Mouse (Mus musculus): ENCODE measurements around the gene Spindoc. TPM values are rescaled to one million over a fixed set of nuclear protein-coding genes. Genes with fewer than 3 reads are reported as not detected.

Spindoc gene
- polyA plus RNA-seq, 1 experiment from 2014 or later: 14.2 TPM

- H3K4me2 ChIP-seq (replicated peaks; ENCODE audit: low read depth): peak overlapping the region; percentile 86
- ATAC-seq (ENCODE audit: low FRiP score, low TSS enrichment) (no peak), DNase-seq (ENCODE audit: low spot score) (no peak)
- H3K27me3 ChIP-seq (ENCODE audit: control insufficient read depth, insufficient read depth, low read length): no peaks in the 10 kb centered on the region
- no peaks in the 10 kb centered on the region for H3K9me3 ChIP-seq (ENCODE audit: control insufficient read depth, low read length)
- H3K9ac ChIP-seq (ENCODE audit: low read length): no peak overlapping the region
- H3K36me3 ChIP-seq (ENCODE audit: control insufficient read depth, insufficient read depth, low read length): peaks cover 6% of the 10 kb centered on the region
- 0 out of 2 replicates have a peak overlapping the region, but pooled peaks have one; percentile 8 for H3K27ac ChIP-seq (replicated peaks)
- 27% methylated on average over 6 of the region's 6 CpGs for WGBS
- H3K4me3 ChIP-seq (ENCODE audit: low read depth, low read length): no peak overlapping the region; the same call in 1 of the 2 replicates
- TF ChIP-seq EP300 (optimal IDR thresholded peaks at IDR 0.05) (no peak), CTCF (IDR thresholded peaks at IDR 0.05; ENCODE audit: low read depth) (no peak)
- H3K4me1 ChIP-seq (replicated peaks; ENCODE audit: control insufficient read depth, insufficient read depth): peaks cover 17% of the 10 kb centered on the region
Observed at GRCm38 (mm10) chr19:7419134-7419533, 36.3 kb upstream of the Spindoc start.

DNA sequence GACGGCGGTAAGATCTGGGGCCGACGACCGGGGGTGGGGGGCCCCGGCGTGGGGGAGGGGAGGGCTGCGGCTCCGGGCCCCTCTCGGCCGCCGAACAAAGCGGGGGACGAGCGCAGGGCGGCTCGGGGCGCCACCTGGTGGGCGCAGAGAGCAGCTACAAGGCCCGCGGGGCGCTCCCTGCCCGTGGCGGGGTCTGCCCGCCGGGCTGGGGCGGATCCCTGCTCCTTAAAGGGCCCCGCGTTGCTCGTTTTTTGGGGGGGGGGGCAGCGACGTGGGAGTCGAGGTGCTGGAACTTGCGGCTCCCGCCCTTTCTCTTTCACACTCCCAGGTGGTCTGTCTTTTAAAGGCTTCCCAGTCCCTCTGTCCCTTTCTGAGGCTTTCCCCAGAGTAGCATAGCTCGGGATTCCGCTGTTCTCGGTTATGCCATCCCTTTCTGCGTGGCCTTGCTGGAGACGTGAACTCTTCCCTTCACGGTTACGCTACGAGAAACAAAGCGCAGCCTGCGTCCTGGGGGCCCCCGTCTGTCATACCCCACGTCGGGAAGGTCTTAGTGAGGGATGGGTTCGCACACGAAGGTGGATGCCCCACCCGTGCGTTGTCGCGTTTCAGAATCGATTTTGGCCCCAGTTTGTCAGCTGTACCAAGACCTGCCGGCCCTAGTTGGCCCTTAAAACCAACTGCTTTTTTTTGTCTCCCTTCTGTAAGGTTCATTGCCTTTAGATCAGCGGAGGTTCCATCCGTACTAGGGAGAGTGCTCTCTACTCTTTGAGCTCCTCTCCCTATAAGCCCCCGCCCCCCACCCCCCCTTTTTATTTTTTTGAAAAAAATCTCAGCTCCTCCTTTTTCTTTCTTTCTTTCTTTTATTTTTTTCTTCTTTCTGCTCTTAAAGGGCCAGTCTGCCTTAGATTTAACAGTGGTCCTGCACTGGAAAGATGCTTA, 35.4 kb upstream of the Spindoc start:
- Histone ChIP-seq H3K4me1 (replicated peaks; ENCODE audit: control insufficient read depth, insufficient read depth) (peaks cover 17% of the 10 kb centered on the region), H3K27ac (replicated peaks) (peak overlapping the region; percentile 91), H3K4me3 (ENCODE audit: low read depth, low read length) (peak overlapping the region; percentile 72), H3K9me3 (ENCODE audit: control insufficient read depth, low read length) (no peaks in the 10 kb centered on the region), H3K9ac (ENCODE audit: low read length) (peak overlapping the region; percentile 89), H3K27me3 (ENCODE audit: control insufficient read depth, insufficient read depth, low read length) (no peaks in the 10 kb centered on the region), H3K36me3 (ENCODE audit: control insufficient read depth, insufficient read depth, low read length) (peaks cover 6% of the 10 kb centered on the region), H3K4me2 (replicated peaks; ENCODE audit: low read depth) (peak overlapping the region; percentile 86)
- ATAC-seq (ENCODE audit: low FRiP score, low TSS enrichment): peak; percentile 78
- WGBS: under 1% methylated on average over 38 of the region's 59 CpGs
- peak; percentile 81 for DNase-seq (ENCODE audit: low spot score)
- TF ChIP-seq EP300 (optimal IDR thresholded peaks at IDR 0.05) (no peak), CTCF (IDR thresholded peaks at IDR 0.05; ENCODE audit: low read depth) (peak; percentile 81)

DNA sequence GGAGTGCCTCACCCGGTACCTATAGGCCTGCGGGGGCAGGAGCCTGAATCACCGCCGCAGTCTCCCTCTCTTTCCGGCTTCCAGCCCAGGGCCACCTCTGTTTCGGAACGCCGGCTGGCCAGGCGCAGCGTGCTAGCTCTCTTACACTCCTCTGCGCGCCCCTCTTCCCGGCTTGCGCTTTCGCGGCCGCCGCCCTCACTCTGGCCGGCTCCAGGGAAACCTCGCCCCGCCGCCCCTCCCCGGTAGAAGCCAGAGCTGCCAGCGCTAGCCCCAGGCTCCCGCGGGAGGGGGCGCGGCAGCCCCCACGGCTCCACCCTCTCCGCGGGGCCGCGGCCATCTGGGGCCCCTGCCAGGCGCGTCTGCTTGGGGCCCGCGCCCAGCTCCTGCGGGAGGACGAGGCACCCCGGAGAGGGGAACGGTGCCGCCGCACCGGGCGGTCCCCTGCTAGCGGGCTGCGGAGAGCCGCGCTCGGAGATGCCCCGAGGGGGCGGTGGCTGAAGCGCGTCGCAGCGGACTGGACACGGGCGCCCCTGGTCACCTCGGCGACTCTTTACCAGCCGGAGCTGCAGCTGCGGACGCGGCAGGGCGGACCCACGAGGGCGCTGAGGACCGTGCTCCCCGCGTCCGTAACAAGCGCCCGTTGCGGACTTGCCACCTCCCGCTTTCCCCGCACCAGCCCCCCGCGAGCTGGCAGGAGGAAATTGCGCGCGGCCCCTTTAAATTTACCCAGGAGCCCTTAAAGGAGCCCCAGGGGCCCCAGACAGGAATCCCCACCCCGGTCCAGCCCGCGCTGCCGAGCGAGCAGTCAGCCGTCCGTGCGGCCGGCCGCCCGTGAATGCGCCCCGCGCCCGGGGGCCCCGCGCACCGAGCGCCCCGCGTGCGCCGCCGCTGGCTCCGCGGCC, 34.3 kb upstream of the Spindoc start, which contains the start of gene 2700081O15Rik:
2700081O15Rik (plus strand) TSS at position 792 of the 902 bp plus-strand sequence.
- no peaks in the 10 kb centered on the region for H3K9me3 ChIP-seq (ENCODE audit: control insufficient read depth, low read length)
- no peaks in the 10 kb centered on the region for H3K27me3 ChIP-seq (ENCODE audit: control insufficient read depth, insufficient read depth, low read length)
- H3K4me1 ChIP-seq (replicated peaks; ENCODE audit: control insufficient read depth, insufficient read depth): peaks cover 8% of the 10 kb centered on the region; the same call in 1 of the 2 replicates
- peaks cover 4% of the 10 kb centered on the region for H3K36me3 ChIP-seq (ENCODE audit: control insufficient read depth, insufficient read depth, low read length)
- TF ChIP-seq EP300 (optimal IDR thresholded peaks at IDR 0.05): no peak
- 0 out of 2 replicates have a peak, but pooled peaks have one; percentile 6 for TF ChIP-seq CTCF (IDR thresholded peaks at IDR 0.05; ENCODE audit: low read depth)
- DNase-seq (ENCODE audit: low spot score) (peak; percentile 79), ATAC-seq (ENCODE audit: low FRiP score, low TSS enrichment) (peak; percentile 63)
- H3K27ac ChIP-seq (replicated peaks): peak within 1 kb of the TSS; percentile 91
- peak within 1 kb of the TSS; percentile 89 for H3K9ac ChIP-seq (ENCODE audit: low read length)
- H3K4me3 ChIP-seq (ENCODE audit: low read depth, low read length): peak within 1 kb of the TSS; percentile 72
- peak within 1 kb of the TSS; percentile 86 for H3K4me2 ChIP-seq (replicated peaks; ENCODE audit: low read depth)
- under 1% methylated on average over 81 of the region's 107 CpGs for WGBS

GRCm38 (mm10) chr19:7415916-7416833, 33.4 kb upstream of the Spindoc start:
- Histone ChIP-seq H3K9me3 (ENCODE audit: control insufficient read depth, low read length) (no peaks in the 10 kb centered on the region), H3K4me2 (replicated peaks; ENCODE audit: low read depth) (peak overlapping the region; percentile 86), H3K27ac (replicated peaks) (peak overlapping the region; percentile 91), H3K4me1 (replicated peaks; ENCODE audit: control insufficient read depth, insufficient read depth) (peaks cover 8% of the 10 kb centered on the region; the same call in 1 of the 2 replicates), H3K4me3 (ENCODE audit: low read depth, low read length) (peak overlapping the region; percentile 72), H3K27me3 (ENCODE audit: control insufficient read depth, insufficient read depth, low read length) (no peaks in the 10 kb centered on the region), H3K9ac (ENCODE audit: low read length) (peak overlapping the region; percentile 89), H3K36me3 (ENCODE audit: control insufficient read depth, insufficient read depth, low read length) (no peaks in the 10 kb centered on the region)
- DNase-seq (ENCODE audit: low spot score) (no peak), ATAC-seq (ENCODE audit: low FRiP score, low TSS enrichment) (no peak)
- WGBS: 33% methylated on average over 22 of the region's 22 CpGs
- TF ChIP-seq EP300 (optimal IDR thresholded peaks at IDR 0.05) (no peak), CTCF (IDR thresholded peaks at IDR 0.05; ENCODE audit: low read depth) (no peak)

DNA sequence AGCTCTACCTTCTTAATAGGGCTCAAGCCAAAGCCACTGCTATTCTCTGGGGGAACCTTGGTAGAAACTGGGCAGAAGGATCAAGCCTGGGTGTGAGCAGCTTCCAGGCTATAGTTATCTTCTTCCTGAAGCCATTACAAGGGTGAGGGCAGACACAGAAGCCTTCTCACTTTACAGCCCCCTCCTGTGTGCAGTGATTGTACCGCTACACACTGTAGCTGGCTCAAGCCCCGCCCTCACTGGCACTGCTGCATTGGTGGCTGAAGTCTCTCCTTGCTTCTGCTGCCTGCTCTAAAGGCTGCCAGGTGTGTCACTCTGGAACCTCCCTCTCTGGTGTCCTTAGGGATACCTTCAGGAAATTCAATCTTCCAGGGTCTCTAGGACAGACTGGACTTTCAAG, 29.6 kb upstream of the Spindoc start:
- Histone ChIP-seq H3K36me3 (ENCODE audit: control insufficient read depth, insufficient read depth, low read length) (no peaks in the 10 kb centered on the region), H3K4me1 (replicated peaks; ENCODE audit: control insufficient read depth, insufficient read depth) (no peaks in the 10 kb centered on the region), H3K4me3 (ENCODE audit: low read depth, low read length) (no peak overlapping the region), H3K4me2 (replicated peaks; ENCODE audit: low read depth) (no peak overlapping the region), H3K27ac (replicated peaks) (no peak overlapping the region), H3K9ac (ENCODE audit: low read length) (no peak overlapping the region), H3K9me3 (ENCODE audit: control insufficient read depth, low read length) (no peaks in the 10 kb centered on the region), H3K27me3 (ENCODE audit: control insufficient read depth, insufficient read depth, low read length) (no peaks in the 10 kb centered on the region)
- no peak for TF ChIP-seq EP300 (optimal IDR thresholded peaks at IDR 0.05)
- TF ChIP-seq CTCF (IDR thresholded peaks at IDR 0.05; ENCODE audit: low read depth): no peak
- DNase-seq (ENCODE audit: low spot score) (no peak), ATAC-seq (ENCODE audit: low FRiP score, low TSS enrichment) (no peak)
- WGBS: 57% methylated on average over 2 of the region's 2 CpGs

Data from stomach, postnatal 0 days (tissue).